Mouse (Mus musculus): ENCODE measurements around the gene Tcp11l2. TPM values are rescaled to one million over a fixed set of nuclear protein-coding genes. Genes with fewer than 3 reads are reported as not detected.

Gene Tcp11l2
- polyA plus RNA-seq, 1 experiment from 2014 or later = 11.3 TPM

GRCm38 (mm10) chr10:84535458-84535857, 41.0 kb upstream of the Tcp11l2 start:
- WGBS = 82% methylated on average over 5 of the region's 5 CpGs
- H3K9me3 ChIP-seq (ENCODE audit: control insufficient read depth, low read length) = no peaks in the 10 kb centered on the region
- ATAC-seq (ENCODE audit: low FRiP score, low TSS enrichment) = no peak

GRCm38 (mm10) chr10:84535859-84536258, 40.6 kb upstream of the Tcp11l2 start:
- Histone ChIP-seq H3K27ac (ENCODE audit: low read depth, low read length) (no peak overlapping the region), H3K9ac (ENCODE audit: low read depth, low read length) (no peak overlapping the region), H3K4me2 (replicated peaks; ENCODE audit: low read depth, low read length) (no peak overlapping the region), H3K9me3 (ENCODE audit: control insufficient read depth, low read length) (no peaks in the 10 kb centered on the region), H3K4me1 (ENCODE audit: control insufficient read depth, insufficient read depth, low read length) (peaks cover 30% of the 10 kb centered on the region), H3K4me3 (ENCODE audit: low read length) (no peak overlapping the region), H3K27me3 (ENCODE audit: control insufficient read depth, insufficient read depth, low read length) (no peaks in the 10 kb centered on the region), H3K36me3 (ENCODE audit: control insufficient read depth, insufficient read depth, low read length) (peaks cover 10% of the 10 kb centered on the region; the same call in 1 of the 2 replicates)
- ATAC-seq (ENCODE audit: low FRiP score, low TSS enrichment) = no peak
- 36% methylated on average over 4 of the region's 4 CpGs for WGBS

More at GRCm38 (mm10) chr10:84535458-84535857, 41.0 kb upstream of the Tcp11l2 start:
- H3K27ac ChIP-seq (ENCODE audit: low read depth, low read length) = no peak overlapping the region
- no peaks in the 10 kb centered on the region for H3K27me3 ChIP-seq (ENCODE audit: control insufficient read depth, insufficient read depth, low read length)
- H3K36me3 ChIP-seq (ENCODE audit: control insufficient read depth, insufficient read depth, low read length) = peaks cover 13% of the 10 kb centered on the region; the same call in 1 of the 2 replicates
- no peak overlapping the region for H3K9ac ChIP-seq (ENCODE audit: low read depth, low read length)
- peaks cover 34% of the 10 kb centered on the region for H3K4me1 ChIP-seq (ENCODE audit: control insufficient read depth, insufficient read depth, low read length)
- H3K4me3 ChIP-seq (ENCODE audit: low read length) = no peak overlapping the region
- H3K4me2 ChIP-seq (replicated peaks; ENCODE audit: low read depth, low read length) = no peak overlapping the region

- Histone ChIP-seq H3K4me2 (replicated peaks; ENCODE audit: low read depth, low read length) (no peak overlapping the region), H3K4me1 (ENCODE audit: control insufficient read depth, insufficient read depth, low read length) (peaks cover 6% of the 10 kb centered on the region; the same call in 1 of the 2 replicates), H3K9ac (ENCODE audit: low read depth, low read length) (no peak overlapping the region), H3K27me3 (ENCODE audit: control insufficient read depth, insufficient read depth, low read length) (no peaks in the 10 kb centered on the region), H3K4me3 (ENCODE audit: low read length) (no peak overlapping the region), H3K36me3 (ENCODE audit: control insufficient read depth, insufficient read depth, low read length) (no peaks in the 10 kb centered on the region), H3K9me3 (ENCODE audit: control insufficient read depth, low read length) (no peaks in the 10 kb centered on the region), H3K27ac (ENCODE audit: low read depth, low read length) (no peak overlapping the region)
- WGBS = 92% methylated on average over 6 of the region's 6 CpGs
- no peak for ATAC-seq (ENCODE audit: low FRiP score, low TSS enrichment)
Observed at GRCm38 (mm10) chr10:84539651-84540050, 36.8 kb upstream of the Tcp11l2 start.

DNA sequence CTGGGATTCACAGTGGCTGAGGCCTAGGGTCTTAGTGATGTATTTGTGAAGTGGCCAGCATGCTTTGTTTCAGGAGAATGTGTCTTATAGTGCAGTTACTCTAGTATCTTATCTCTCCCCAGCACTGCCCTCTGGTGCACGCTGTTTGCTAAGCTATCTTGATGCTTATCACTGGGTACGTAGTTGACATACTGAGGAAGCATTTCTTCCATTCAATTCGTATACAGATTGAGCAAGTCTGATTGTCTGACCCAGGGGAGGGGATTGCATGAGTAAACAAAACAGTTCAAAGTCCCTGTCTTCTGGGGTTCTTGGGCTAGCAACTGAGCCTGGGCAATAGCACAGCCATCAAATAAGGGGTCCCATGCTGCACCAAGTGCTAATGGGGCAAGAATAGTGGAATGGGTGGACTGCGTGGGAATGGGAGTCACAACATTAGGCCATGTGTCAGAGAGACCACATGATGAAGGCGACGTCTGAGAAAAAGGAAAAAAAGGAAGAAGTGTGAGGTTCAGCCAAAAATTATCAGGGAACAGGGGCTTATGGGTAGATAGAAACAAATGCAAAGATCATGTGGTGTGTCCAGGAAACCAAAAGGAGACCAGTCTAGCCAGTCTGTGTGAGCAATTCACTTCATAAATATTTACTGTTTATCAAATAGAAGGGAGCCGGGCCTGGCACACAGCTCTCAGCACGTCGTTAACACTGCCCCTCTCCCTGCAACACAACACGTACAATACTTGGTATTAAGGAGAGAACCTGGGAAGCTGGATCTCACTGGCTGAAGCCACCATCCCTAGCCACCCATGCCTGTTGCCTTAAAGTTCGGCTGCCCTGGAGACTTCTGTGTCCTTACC, 33.4 kb upstream of the Tcp11l2 start:
- Histone ChIP-seq H3K4me3 (ENCODE audit: low read length) (no peak overlapping the region), H3K27me3 (ENCODE audit: control insufficient read depth, insufficient read depth, low read length) (no peaks in the 10 kb centered on the region), H3K4me2 (replicated peaks; ENCODE audit: low read depth, low read length) (no peak overlapping the region), H3K9ac (ENCODE audit: low read depth, low read length) (no peak overlapping the region), H3K9me3 (ENCODE audit: control insufficient read depth, low read length) (no peaks in the 10 kb centered on the region), H3K27ac (ENCODE audit: low read depth, low read length) (no peak overlapping the region), H3K4me1 (ENCODE audit: control insufficient read depth, insufficient read depth, low read length) (no peaks in the 10 kb centered on the region), H3K36me3 (ENCODE audit: control insufficient read depth, insufficient read depth, low read length) (no peaks in the 10 kb centered on the region)
- WGBS = 81% methylated on average over 11 of the region's 11 CpGs
- no peak for ATAC-seq (ENCODE audit: low FRiP score, low TSS enrichment)

- no peak overlapping the region for H3K4me2 ChIP-seq (replicated peaks; ENCODE audit: low read depth, low read length)
- H3K9me3 ChIP-seq (ENCODE audit: control insufficient read depth, low read length) = no peaks in the 10 kb centered on the region
- no peaks in the 10 kb centered on the region for H3K4me1 ChIP-seq (ENCODE audit: control insufficient read depth, insufficient read depth, low read length)
- no peak overlapping the region for H3K4me3 ChIP-seq (ENCODE audit: low read length)
- H3K27me3 ChIP-seq (ENCODE audit: control insufficient read depth, insufficient read depth, low read length) = no peaks in the 10 kb centered on the region
- no peak overlapping the region for H3K27ac ChIP-seq (ENCODE audit: low read depth, low read length)
- 40% methylated on average over 7 of the region's 7 CpGs for WGBS
- ATAC-seq (ENCODE audit: low FRiP score, low TSS enrichment) = no peak
- no peaks in the 10 kb centered on the region for H3K36me3 ChIP-seq (ENCODE audit: control insufficient read depth, insufficient read depth, low read length)
- no peak overlapping the region for H3K9ac ChIP-seq (ENCODE audit: low read depth, low read length)
Observed at GRCm38 (mm10) chr10:84544841-84545610, 31.4 kb upstream of the Tcp11l2 start.

DNA sequence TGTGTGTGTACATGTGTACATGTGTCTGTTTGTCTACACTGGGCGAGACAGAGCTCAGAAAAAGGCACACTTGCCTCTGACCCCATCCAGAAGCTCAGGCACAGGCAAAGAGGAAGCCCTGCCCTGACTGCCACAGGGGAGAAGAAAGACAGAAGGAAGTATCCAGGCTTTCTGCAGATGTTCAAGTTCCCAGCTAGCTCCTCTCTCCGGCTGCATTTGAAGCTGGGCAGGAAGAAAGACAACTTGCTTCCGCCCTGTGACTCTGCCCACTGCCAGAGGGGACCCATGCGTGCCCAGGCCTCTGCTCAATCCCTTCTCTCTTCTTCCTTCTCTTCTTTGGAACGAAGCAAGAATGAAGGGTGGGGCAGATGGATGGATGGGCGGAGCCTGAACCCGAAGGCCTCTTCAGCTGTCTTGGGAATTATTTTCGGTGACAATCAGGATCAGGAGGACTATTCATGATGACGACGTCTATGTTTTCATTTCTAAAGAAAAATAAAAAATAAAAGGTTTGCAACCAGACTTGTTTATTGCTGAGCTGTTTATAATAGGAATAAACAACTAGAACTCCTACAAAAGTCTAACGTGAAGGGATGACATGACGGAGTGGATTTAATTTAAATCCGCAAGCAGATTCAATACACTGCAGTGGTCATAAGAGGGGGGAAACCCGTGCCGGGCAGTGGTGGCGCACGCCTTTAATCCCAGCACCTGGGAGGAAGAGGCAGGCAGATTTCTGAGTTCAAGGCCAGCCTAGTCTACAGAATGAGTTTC, 27.1 kb upstream of the Tcp11l2 start:
- WGBS = 85% methylated on average over 17 of the region's 17 CpGs
- no peaks in the 10 kb centered on the region for H3K4me1 ChIP-seq (ENCODE audit: control insufficient read depth, insufficient read depth, low read length)
- H3K27ac ChIP-seq (ENCODE audit: low read depth, low read length) = no peak overlapping the region
- no peaks in the 10 kb centered on the region for H3K36me3 ChIP-seq (ENCODE audit: control insufficient read depth, insufficient read depth, low read length)
- no peaks in the 10 kb centered on the region for H3K27me3 ChIP-seq (ENCODE audit: control insufficient read depth, insufficient read depth, low read length)
- no peak overlapping the region for H3K4me3 ChIP-seq (ENCODE audit: low read length)
- no peaks in the 10 kb centered on the region for H3K9me3 ChIP-seq (ENCODE audit: control insufficient read depth, low read length)
- H3K4me2 ChIP-seq (replicated peaks; ENCODE audit: low read depth, low read length) = no peak overlapping the region
- ATAC-seq (ENCODE audit: low FRiP score, low TSS enrichment) = no peak
- 0 out of 2 replicates have a peak overlapping the region, but pooled peaks have one; percentile 12 for H3K9ac ChIP-seq (ENCODE audit: low read depth, low read length)

DNA sequence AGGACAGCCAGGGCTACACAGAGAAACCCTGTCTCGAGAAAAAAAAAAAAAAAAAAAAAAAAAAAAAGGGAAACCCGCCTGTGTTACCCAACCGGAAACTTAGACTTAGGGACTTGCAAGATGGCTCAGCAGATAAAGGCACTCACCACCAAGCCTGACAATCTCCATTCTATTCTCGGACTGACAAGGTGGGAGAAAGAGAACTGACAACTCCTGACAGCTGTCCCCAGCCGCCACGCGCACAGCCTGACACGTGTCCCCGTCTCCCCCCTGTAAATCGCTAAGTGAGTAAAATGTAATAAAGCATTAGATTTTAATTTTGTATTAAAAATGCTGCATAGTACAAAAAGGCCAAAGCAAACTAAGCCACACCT, 26.5 kb upstream of the Tcp11l2 start:
- Histone ChIP-seq H3K9ac (ENCODE audit: low read depth, low read length) (no peak overlapping the region), H3K27ac (ENCODE audit: low read depth, low read length) (no peak overlapping the region), H3K27me3 (ENCODE audit: control insufficient read depth, insufficient read depth, low read length) (no peaks in the 10 kb centered on the region), H3K4me3 (ENCODE audit: low read length) (no peak overlapping the region), H3K36me3 (ENCODE audit: control insufficient read depth, insufficient read depth, low read length) (no peaks in the 10 kb centered on the region), H3K9me3 (ENCODE audit: control insufficient read depth, low read length) (no peaks in the 10 kb centered on the region), H3K4me1 (ENCODE audit: control insufficient read depth, insufficient read depth, low read length) (no peaks in the 10 kb centered on the region), H3K4me2 (replicated peaks; ENCODE audit: low read depth, low read length) (no peak overlapping the region)
- ATAC-seq (ENCODE audit: low FRiP score, low TSS enrichment) = no peak
- WGBS = 82% methylated on average over 10 of the region's 10 CpGs

DNA sequence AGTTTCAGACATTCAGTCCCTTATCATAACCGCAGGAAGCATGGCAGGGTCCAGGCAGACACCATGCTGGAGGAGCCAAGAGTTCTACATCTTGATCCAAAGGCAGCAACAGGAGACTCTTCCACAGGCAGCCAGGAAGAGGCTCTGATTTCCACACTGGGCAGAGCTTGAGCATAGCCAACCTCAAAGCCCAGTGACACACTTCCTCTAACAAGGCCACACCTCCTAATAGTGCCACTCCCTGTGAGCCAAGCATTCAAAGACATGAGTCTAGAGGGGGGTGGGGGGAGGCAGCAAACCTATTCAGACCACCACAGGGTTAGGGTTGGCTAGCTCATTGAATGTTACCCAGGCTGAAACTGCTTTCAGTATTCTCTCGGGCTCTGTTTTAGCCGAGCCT, 24.6 kb upstream of the Tcp11l2 start:
- 91% methylated on average over 3 of the region's 3 CpGs for WGBS
- Histone ChIP-seq H3K9me3 (ENCODE audit: control insufficient read depth, low read length) (no peaks in the 10 kb centered on the region), H3K4me3 (ENCODE audit: low read length) (no peak overlapping the region), H3K27ac (ENCODE audit: low read depth, low read length) (no peak overlapping the region), H3K9ac (ENCODE audit: low read depth, low read length) (no peak overlapping the region), H3K36me3 (ENCODE audit: control insufficient read depth, insufficient read depth, low read length) (no peaks in the 10 kb centered on the region), H3K27me3 (ENCODE audit: control insufficient read depth, insufficient read depth, low read length) (no peaks in the 10 kb centered on the region), H3K4me1 (ENCODE audit: control insufficient read depth, insufficient read depth, low read length) (no peaks in the 10 kb centered on the region), H3K4me2 (replicated peaks; ENCODE audit: low read depth, low read length) (no peak overlapping the region)
- no peak for ATAC-seq (ENCODE audit: low FRiP score, low TSS enrichment)

All from kidney, embryonic 14.5 days (tissue).